Mouse (Mus musculus) neural tube, embryonic 13.5 days (tissue): Measurements from ENCODE around the gene Adrb1. TPM values are rescaled to one million over a fixed set of nuclear protein-coding genes. Genes with fewer than 3 reads are reported as not detected.
"Not testable (repeated sequence)": the region's sequence is repeated elsewhere in the genome, so short reads cannot be mapped to it uniquely, and the experiment has no call there.

Source experiments
- ATAC-seq: fragments of 200-750 bp; cut with Nextera tagmentation; 2 replicates; pipeline ENCODE4 v1.8.0; 2017; ENCODE audit warnings: low read depth, mild to moderate bottlenecking, moderate TSS enrichment, moderate library complexity
- H3K27ac ChIP-seq: fragments of 300-500 bp; sonication (generic); replicated peaks from 2 replicates; pipeline ENCODE4 v1.5.1; 2015; ENCODE audit warnings: moderate library complexity, mild to moderate bottlenecking, inconsistent platforms
- H3K27me3 ChIP-seq: fragments of 300-500 bp; sonication (generic); 2 replicates; pipeline ENCODE4 v1.6.1; 2015; ENCODE audit warnings: mild to moderate bottlenecking, inconsistent platforms
- H3K36me3 ChIP-seq: fragments of 300-500 bp; sonication (generic); 2 replicates; pipeline ENCODE4 v1.6.1; 2015; ENCODE audit warnings: mild to moderate bottlenecking, inconsistent platforms
- H3K4me1 ChIP-seq: fragments of 300-500 bp; sonication (generic); replicated peaks from 2 replicates; pipeline ENCODE4 v1.6.1; 2015; ENCODE audit warnings: inconsistent platforms
- H3K4me2 ChIP-seq: fragments of 300-500 bp; sonication (generic); 2 replicates; pipeline ENCODE4 v1.6.1; 2015; ENCODE audit warnings: inconsistent platforms, mild to moderate bottlenecking, moderate library complexity
- H3K4me3 ChIP-seq: fragments of 300-500 bp; sonication (generic); 2 replicates; pipeline ENCODE4 v1.5.1; 2015; ENCODE audit warnings: mild to moderate bottlenecking, inconsistent platforms
- H3K9ac ChIP-seq: fragments of 300-500 bp; sonication (generic); 2 replicates; pipeline ENCODE4 v1.6.1; 2015; ENCODE audit warnings: moderate library complexity, mild to moderate bottlenecking, inconsistent platforms
- H3K9me3 ChIP-seq: fragments of 300-500 bp; sonication (generic); 2 replicates; pipeline ENCODE4 v1.6.1; 2016; ENCODE audit warnings: inconsistent platforms
- WGBS: fragments of 180-500 bp; shearing (Covaris S2); methylation state at CpG from one replicate; pipeline ENCODE4 v1.1.7; 2015; 5-methylcytosine and 5-hydroxymethylcytosine counted together
- polyA plus RNA-seq: library from polyadenylated mRNA; unstranded; fragments of >200 nt; fragmentation: Nextera tagmentation; extraction: Ambion mirVana; gene quantifications from 2 replicates; pipeline ENCODE4 v1.2.1, GENCODE M21; 2015

Adrb1 gene
- polyA plus RNA-seq, 1 experiment from 2014 or later, result 0.38 TPM

- no peak overlapping the region for H3K9ac ChIP-seq
- no peak overlapping the region for H3K4me3 ChIP-seq
- 56% methylated on average over 7 of the region's 7 CpGs for WGBS
- H3K9me3 ChIP-seq, result no peaks in the 10 kb centered on the region
- H3K36me3 ChIP-seq, result no peaks in the 10 kb centered on the region
- no peak for ATAC-seq
- H3K4me2 ChIP-seq, result no peak overlapping the region
- no peak overlapping the region for H3K27ac ChIP-seq
- no peaks in the 10 kb centered on the region for H3K4me1 ChIP-seq
- no peaks in the 10 kb centered on the region for H3K27me3 ChIP-seq
These were observed 12.1 kb downstream of the Adrb1 start for GRCm38 (mm10) chr19:56734033-56734572.

GRCm38 (mm10) chr19:56735747-56736146 lies 13.7 kb downstream of the Adrb1 start:
- Histone ChIP-seq H3K4me3 (no peak overlapping the region), H3K36me3 (no peaks in the 10 kb centered on the region), H3K27me3 (no peaks in the 10 kb centered on the region), H3K27ac (no peak overlapping the region), H3K9me3 (no peaks in the 10 kb centered on the region), H3K9ac (no peak overlapping the region), H3K4me1 (no peaks in the 10 kb centered on the region), H3K4me2 (no peak overlapping the region)
- WGBS, result 73% methylated on average over 4 of the region's 4 CpGs
- no peak for ATAC-seq

GRCm38 (mm10) chr19:56736287-56736686 lies 14.3 kb downstream of the Adrb1 start:
- Histone ChIP-seq H3K4me3 (no peak overlapping the region), H3K9ac (no peak overlapping the region), H3K27me3 (no peaks in the 10 kb centered on the region), H3K27ac (no peak overlapping the region), H3K4me1 (no peaks in the 10 kb centered on the region), H3K9me3 (no peaks in the 10 kb centered on the region), H3K4me2 (no peak overlapping the region), H3K36me3 (no peaks in the 10 kb centered on the region)
- ATAC-seq, result no peak
- 75% methylated on average over 5 of the region's 5 CpGs for WGBS

- ATAC-seq, result no peak
- WGBS, result 74% methylated on average over 7 of the region's 7 CpGs
- Histone ChIP-seq H3K36me3 (no peaks in the 10 kb centered on the region), H3K9ac (no peak overlapping the region), H3K9me3 (no peaks in the 10 kb centered on the region), H3K4me2 (no peak overlapping the region), H3K4me3 (no peak overlapping the region), H3K27me3 (no peaks in the 10 kb centered on the region; the same call in none of the 2 replicates), H3K27ac (no peak overlapping the region), H3K4me1 (no peaks in the 10 kb centered on the region)
These were observed 23.1 kb downstream of the Adrb1 start for GRCm38 (mm10) chr19:56745061-56745460.

GRCm38 (mm10) chr19:56745528-56745927 lies 23.5 kb downstream of the Adrb1 start:
- ATAC-seq, result no peak
- no peak overlapping the region for H3K4me3 ChIP-seq
- H3K4me1 ChIP-seq, result no peaks in the 10 kb centered on the region
- no peaks in the 10 kb centered on the region for H3K36me3 ChIP-seq
- H3K9ac ChIP-seq, result no peak overlapping the region
- WGBS, result 72% methylated on average over 6 of the region's 6 CpGs
- no peaks in the 10 kb centered on the region for H3K9me3 ChIP-seq
- no peak overlapping the region for H3K4me2 ChIP-seq
- H3K27me3 ChIP-seq, result no peaks in the 10 kb centered on the region; the same call in none of the 2 replicates
- H3K27ac ChIP-seq, result no peak overlapping the region

- Histone ChIP-seq H3K4me2 (no peak overlapping the region), H3K4me1 (no peaks in the 10 kb centered on the region), H3K9ac (no peak overlapping the region), H3K9me3 (no peaks in the 10 kb centered on the region), H3K27ac (no peak overlapping the region), H3K4me3 (no peak overlapping the region), H3K27me3 (no peaks in the 10 kb centered on the region; the same call in none of the 2 replicates), H3K36me3 (no peaks in the 10 kb centered on the region)
- 87% methylated on average over 9 of the region's 9 CpGs for WGBS
- ATAC-seq, result no peak
These were observed 24.6 kb downstream of the Adrb1 start for GRCm38 (mm10) chr19:56746618-56747017.

- Histone ChIP-seq H3K9ac (no peak overlapping the region), H3K9me3 (no peaks in the 10 kb centered on the region), H3K4me3 (no peak overlapping the region), H3K4me1 (no peaks in the 10 kb centered on the region), H3K36me3 (no peaks in the 10 kb centered on the region), H3K27me3 (no peaks in the 10 kb centered on the region; the same call in none of the 2 replicates), H3K27ac (no peak overlapping the region), H3K4me2 (no peak overlapping the region)
- no peak for ATAC-seq
- 84% methylated on average over 10 of the region's 10 CpGs for WGBS
These were observed 25.9 kb downstream of the Adrb1 start for GRCm38 (mm10) chr19:56747878-56748277.

- Histone ChIP-seq H3K27me3 (no peaks in the 10 kb centered on the region), H3K4me1 (no peaks in the 10 kb centered on the region), H3K9ac (no peak overlapping the region), H3K9me3 (no peaks in the 10 kb centered on the region), H3K27ac (no peak overlapping the region), H3K4me3 (no peak overlapping the region), H3K36me3 (no peaks in the 10 kb centered on the region), H3K4me2 (no peak overlapping the region)
- ATAC-seq, result no peak
- WGBS, result 42% methylated on average over 3 of the region's 3 CpGs
These were observed 27.3 kb downstream of the Adrb1 start for GRCm38 (mm10) chr19:56749343-56749742.

- H3K27ac ChIP-seq, result no peak overlapping the region
- H3K4me2 ChIP-seq, result no peak overlapping the region
- H3K9me3 ChIP-seq, result no peaks in the 10 kb centered on the region
- ATAC-seq, result no peak
- no peaks in the 10 kb centered on the region for H3K27me3 ChIP-seq
- H3K4me3 ChIP-seq, result no peak overlapping the region
- no peaks in the 10 kb centered on the region for H3K4me1 ChIP-seq
- H3K9ac ChIP-seq, result no peak overlapping the region
- 41% methylated on average over 4 of the region's 4 CpGs for WGBS
- H3K36me3 ChIP-seq, result no peaks in the 10 kb centered on the region
These were observed 28.7 kb downstream of the Adrb1 start for GRCm38 (mm10) chr19:56750709-56751108.

GRCm38 (mm10) chr19:56754456-56754855 lies 32.5 kb downstream of the Adrb1 start:
- WGBS, result 89% methylated on average over 2 of the region's 2 CpGs

GRCm38 (mm10) chr19:56756412-56756811 lies 34.4 kb downstream of the Adrb1 start:
- no peaks in the 10 kb centered on the region for H3K4me1 ChIP-seq
- H3K9me3 ChIP-seq, result no peaks in the 10 kb centered on the region
- H3K27ac ChIP-seq, result no peak overlapping the region
- 89% methylated on average over 10 of the region's 10 CpGs for WGBS
- no peak overlapping the region for H3K4me3 ChIP-seq
- no peak overlapping the region for H3K4me2 ChIP-seq
- H3K9ac ChIP-seq, result no peak overlapping the region
- no peak for ATAC-seq
- no peaks in the 10 kb centered on the region for H3K36me3 ChIP-seq
- no peaks in the 10 kb centered on the region for H3K27me3 ChIP-seq

More at GRCm38 (mm10) chr19:56754456-56754855, 32.5 kb downstream of the Adrb1 start:
- not testable (repeated sequence) for H3K27me3 ChIP-seq, H3K27ac ChIP-seq, ATAC-seq, H3K9ac ChIP-seq, H3K4me2 ChIP-seq, H3K36me3 ChIP-seq, H3K4me1 ChIP-seq, H3K4me3 ChIP-seq, H3K9me3 ChIP-seq

GRCm38 (mm10) chr19:56758311-56758710 lies 36.3 kb downstream of the Adrb1 start:
- H3K9ac ChIP-seq, result no peak overlapping the region
- H3K27ac ChIP-seq, result no peak overlapping the region
- no peaks in the 10 kb centered on the region for H3K9me3 ChIP-seq
- ATAC-seq, result no peak
- H3K4me1 ChIP-seq, result no peaks in the 10 kb centered on the region
- no peak overlapping the region for H3K4me3 ChIP-seq
- H3K27me3 ChIP-seq, result no peaks in the 10 kb centered on the region
- WGBS, result 94% methylated on average over 2 of the region's 2 CpGs
- no peak overlapping the region for H3K4me2 ChIP-seq
- no peaks in the 10 kb centered on the region for H3K36me3 ChIP-seq

GRCm38 (mm10) chr19:56759740-56760139 lies 37.7 kb downstream of the Adrb1 start:
- Histone ChIP-seq H3K27me3 (no peaks in the 10 kb centered on the region), H3K4me3 (no peak overlapping the region), H3K4me2 (no peak overlapping the region), H3K9me3 (no peaks in the 10 kb centered on the region), H3K4me1 (no peaks in the 10 kb centered on the region), H3K9ac (no peak overlapping the region), H3K27ac (no peak overlapping the region), H3K36me3 (no peaks in the 10 kb centered on the region)
- 93% methylated on average over 4 of the region's 4 CpGs for WGBS
- no peak for ATAC-seq
